Mouse (Mus musculus): ENCODE measurements around the gene Nipa1. TPM values are rescaled to one million over a fixed set of nuclear protein-coding genes. Genes with fewer than 3 reads are reported as not detected.

Nipa1 gene
- polyA plus RNA-seq, 1 experiment from 2014 or later = 9.5 TPM

DNA sequence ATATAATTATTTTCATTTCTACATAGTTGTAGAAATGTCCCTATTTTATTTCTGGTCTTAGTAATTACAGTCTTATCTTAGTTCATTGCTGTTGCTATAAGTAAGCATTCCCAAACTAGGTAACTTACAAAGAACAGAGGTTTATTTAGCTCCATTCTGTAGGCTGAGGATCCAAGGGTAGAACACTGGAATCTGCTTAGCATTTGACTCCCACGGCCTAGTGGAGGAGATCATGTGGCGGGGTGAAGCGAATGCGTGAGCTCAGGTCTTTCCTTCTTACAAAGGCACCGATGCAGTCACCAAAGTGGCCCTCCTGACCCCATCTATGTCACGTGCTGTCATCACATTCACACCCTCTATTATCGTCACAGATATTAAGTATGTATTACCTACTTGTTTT lies 27.9 kb downstream of the Nipa1 start:
- Histone ChIP-seq H3K27ac (no peak overlapping the region), H3K9ac (no peak overlapping the region), H3K36me3 (peaks cover 6% of the 10 kb centered on the region; the same call in 1 of the 2 replicates), H3K4me2 (replicated peaks) (no peak overlapping the region), H3K27me3 (no peaks in the 10 kb centered on the region), H3K9me3 (no peaks in the 10 kb centered on the region), H3K4me3 (no peak overlapping the region), H3K4me1 (no peaks in the 10 kb centered on the region)
- WGBS = 93% methylated on average over 7 of the region's 7 CpGs
- no peak for ATAC-seq (ENCODE audit: low FRiP score, low read depth)

DNA sequence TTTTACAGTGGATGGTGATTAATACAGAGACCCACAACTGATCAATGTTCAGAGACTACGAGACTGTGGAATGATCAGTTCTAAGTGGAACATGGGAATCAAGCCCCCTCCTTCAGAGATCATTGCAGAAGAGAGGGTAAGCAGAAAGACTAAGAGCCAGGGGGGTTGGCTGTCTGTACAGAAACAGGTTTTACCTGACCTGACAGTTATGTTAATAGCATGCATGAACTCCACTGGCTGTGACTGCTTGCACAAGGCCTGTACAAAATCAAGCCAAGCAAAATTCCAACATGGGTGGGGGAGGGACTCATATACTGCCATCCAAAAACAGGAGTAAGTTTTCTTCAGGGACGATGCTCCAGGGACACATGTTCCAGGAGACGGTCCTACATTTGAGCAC lies 28.6 kb downstream of the Nipa1 start:
- Histone ChIP-seq H3K9me3 (no peaks in the 10 kb centered on the region), H3K4me1 (no peaks in the 10 kb centered on the region), H3K9ac (no peak overlapping the region), H3K4me3 (no peak overlapping the region), H3K27me3 (no peaks in the 10 kb centered on the region), H3K36me3 (peaks cover 6% of the 10 kb centered on the region; the same call in 1 of the 2 replicates), H3K4me2 (replicated peaks) (no peak overlapping the region), H3K27ac (no peak overlapping the region)
- WGBS = 92% methylated on average over 3 of the region's 3 CpGs
- no peak for ATAC-seq (ENCODE audit: low FRiP score, low read depth)

DNA sequence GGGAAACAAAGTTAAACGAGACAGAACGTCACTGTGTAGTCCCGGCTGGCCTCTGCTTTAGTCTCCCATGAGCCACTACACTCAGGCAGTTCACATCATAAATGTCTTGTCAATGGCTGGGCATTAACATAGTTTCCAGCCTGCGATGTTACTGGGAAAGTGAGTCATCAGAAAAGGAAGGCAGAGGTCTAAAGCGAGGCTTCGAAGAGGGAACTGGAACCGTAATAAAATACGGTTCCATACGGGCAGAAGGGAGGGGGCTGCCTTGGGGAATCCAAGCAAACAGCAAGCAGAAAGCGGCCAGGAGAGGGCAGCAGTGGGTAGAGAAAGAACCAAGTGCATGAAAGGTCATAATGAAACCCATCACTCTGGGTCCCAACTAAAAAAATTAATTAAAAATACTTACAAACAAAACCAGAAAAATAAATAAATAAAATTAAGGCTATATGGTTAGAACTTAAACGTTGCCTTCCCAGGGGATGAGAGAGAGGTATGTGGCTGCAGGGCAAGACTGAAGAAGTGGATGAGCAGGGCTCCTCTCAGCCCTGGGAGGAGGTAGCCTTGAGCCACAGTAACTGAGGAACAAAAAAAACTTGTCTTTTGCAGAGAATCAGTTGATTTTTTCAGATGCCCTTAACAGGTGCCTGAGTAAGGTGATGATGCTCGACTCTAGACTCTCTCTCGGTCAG lies 33.1 kb downstream of the Nipa1 start:
- peak; percentile 75; the same call in 1 of the 2 replicates for ATAC-seq (ENCODE audit: low FRiP score, low read depth)
- Histone ChIP-seq H3K36me3 (peaks cover 15% of the 10 kb centered on the region), H3K4me1 (no peaks in the 10 kb centered on the region), H3K9me3 (no peaks in the 10 kb centered on the region), H3K4me3 (peak overlapping the region; percentile 8; the same call in 1 of the 2 replicates), H3K4me2 (replicated peaks) (peak overlapping the region; percentile 47), H3K27ac (no peak overlapping the region), H3K27me3 (no peaks in the 10 kb centered on the region), H3K9ac (no peak overlapping the region)
- 29% methylated on average over 13 of the region's 13 CpGs for WGBS

DNA sequence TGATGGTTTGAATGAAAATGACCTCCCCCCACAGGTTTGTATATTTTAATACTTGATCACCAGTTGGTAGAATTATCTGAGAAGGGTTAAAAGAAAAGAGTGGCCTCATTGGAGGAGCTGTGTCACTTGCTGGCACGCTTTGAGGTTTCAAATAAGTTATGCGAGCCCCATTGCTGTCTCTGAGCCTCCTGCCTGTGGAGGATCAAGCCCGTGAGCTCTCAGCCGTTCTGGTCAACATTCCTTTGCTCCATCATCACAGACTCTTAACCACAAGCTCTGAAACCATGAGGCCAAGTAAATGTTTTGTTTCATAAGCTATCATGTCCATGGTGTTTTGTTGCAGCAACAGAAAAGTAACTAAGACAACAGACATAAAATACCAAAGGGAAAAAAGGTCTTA lies 35.0 kb downstream of the Nipa1 start:
- no peak overlapping the region for H3K9ac ChIP-seq
- no peak overlapping the region for H3K27ac ChIP-seq
- WGBS = 82% methylated on average over 4 of the region's 4 CpGs
- ATAC-seq (ENCODE audit: low FRiP score, low read depth) = no peak
- no peaks in the 10 kb centered on the region for H3K27me3 ChIP-seq
- H3K4me1 ChIP-seq = no peaks in the 10 kb centered on the region
- H3K9me3 ChIP-seq = no peaks in the 10 kb centered on the region
- H3K4me3 ChIP-seq = no peak overlapping the region
- no peak overlapping the region for H3K4me2 ChIP-seq (replicated peaks)
- peaks cover 28% of the 10 kb centered on the region for H3K36me3 ChIP-seq

DNA sequence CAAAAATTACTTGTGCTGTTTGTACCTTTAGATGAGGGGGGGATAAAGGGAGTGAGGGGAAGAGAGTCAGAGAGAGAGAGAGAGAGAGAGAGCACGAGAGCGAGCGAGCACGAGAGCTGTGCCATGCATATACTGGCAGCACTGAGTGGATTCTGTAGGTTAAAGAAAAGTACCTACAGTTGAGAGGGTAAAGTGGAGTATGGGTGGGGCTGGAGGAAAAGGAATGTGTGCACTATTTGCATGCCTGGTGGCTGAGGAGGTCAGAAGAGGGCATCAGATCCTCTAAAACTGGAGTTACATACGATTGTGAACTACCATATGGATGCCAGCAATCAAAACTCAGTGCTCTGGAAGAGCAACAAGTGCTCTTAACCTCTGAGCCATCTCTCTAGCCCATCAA lies 36.6 kb downstream of the Nipa1 start:
- no peak for ATAC-seq (ENCODE audit: low FRiP score, low read depth)
- 87% methylated on average over 5 of the region's 5 CpGs for WGBS
- Histone ChIP-seq H3K4me2 (replicated peaks) (no peak overlapping the region), H3K4me3 (no peak overlapping the region), H3K9ac (no peak overlapping the region), H3K27ac (no peak overlapping the region), H3K9me3 (no peaks in the 10 kb centered on the region), H3K4me1 (no peaks in the 10 kb centered on the region), H3K36me3 (peaks cover 36% of the 10 kb centered on the region), H3K27me3 (no peaks in the 10 kb centered on the region)

DNA sequence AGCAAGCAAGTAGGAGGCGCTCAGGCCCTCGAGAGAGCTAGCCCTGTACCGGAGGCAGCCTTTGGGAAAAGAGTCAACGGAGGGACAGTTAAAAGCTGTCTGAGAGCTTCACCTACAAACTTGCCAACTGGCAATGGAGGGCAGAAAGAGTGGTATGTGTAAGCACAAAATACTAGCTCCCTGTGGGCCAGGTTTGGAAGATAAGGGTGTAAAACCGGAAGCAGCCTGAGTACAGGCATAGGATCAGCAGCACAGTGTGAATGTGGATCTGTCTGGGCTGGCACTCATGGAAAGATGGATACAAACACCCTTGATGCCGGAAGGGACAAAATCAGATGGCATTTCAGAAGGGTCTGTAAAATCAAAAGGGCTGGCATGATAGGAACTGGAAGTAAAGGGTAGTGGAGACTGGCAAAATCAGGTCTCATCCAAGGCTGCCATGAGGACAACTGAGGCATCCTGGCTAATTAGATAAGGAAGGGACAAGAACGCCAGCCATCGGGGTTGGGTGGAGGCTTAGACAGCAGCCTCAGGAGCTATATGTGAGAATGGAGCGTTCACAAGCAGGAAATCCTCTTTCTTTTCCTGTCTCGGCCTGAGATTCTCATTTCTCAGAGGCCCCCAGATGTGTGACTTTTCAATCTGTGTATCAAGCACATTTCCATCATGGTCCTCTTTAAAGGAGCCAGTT lies 37.6 kb downstream of the Nipa1 start:
- Histone ChIP-seq H3K27me3 (no peaks in the 10 kb centered on the region), H3K36me3 (peaks cover 30% of the 10 kb centered on the region), H3K4me1 (no peaks in the 10 kb centered on the region), H3K4me2 (replicated peaks) (no peak overlapping the region), H3K9me3 (no peaks in the 10 kb centered on the region), H3K4me3 (no peak overlapping the region), H3K27ac (no peak overlapping the region), H3K9ac (no peak overlapping the region)
- WGBS = 88% methylated on average over 10 of the region's 10 CpGs
- ATAC-seq (ENCODE audit: low FRiP score, low read depth) = no peak

DNA sequence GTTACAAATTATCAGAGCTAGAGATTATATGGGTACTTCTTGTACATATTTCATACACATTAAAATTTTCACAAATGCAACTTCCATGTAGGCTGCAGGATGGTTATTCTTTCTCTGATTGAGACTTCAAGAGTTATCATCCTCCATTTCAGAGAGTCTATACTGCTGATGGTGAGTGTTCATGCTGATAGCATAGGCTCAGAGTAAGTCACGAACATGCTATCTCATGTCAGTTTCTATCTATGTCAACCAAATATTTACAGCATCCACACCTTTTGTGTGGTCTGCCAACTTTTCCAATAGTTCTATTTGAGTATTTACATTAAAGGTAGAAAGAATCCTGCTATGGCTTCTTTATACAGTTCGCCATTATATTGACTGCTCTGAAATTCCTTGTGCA lies 38.2 kb downstream of the Nipa1 start:
- Histone ChIP-seq H3K27me3 (no peaks in the 10 kb centered on the region), H3K9me3 (no peaks in the 10 kb centered on the region), H3K4me1 (no peaks in the 10 kb centered on the region), H3K4me2 (replicated peaks) (no peak overlapping the region), H3K36me3 (peaks cover 30% of the 10 kb centered on the region), H3K4me3 (no peak overlapping the region), H3K9ac (no peak overlapping the region), H3K27ac (no peak overlapping the region)
- ATAC-seq (ENCODE audit: low FRiP score, low read depth) = no peak
- 95% methylated on average over 2 of the region's 2 CpGs for WGBS

DNA sequence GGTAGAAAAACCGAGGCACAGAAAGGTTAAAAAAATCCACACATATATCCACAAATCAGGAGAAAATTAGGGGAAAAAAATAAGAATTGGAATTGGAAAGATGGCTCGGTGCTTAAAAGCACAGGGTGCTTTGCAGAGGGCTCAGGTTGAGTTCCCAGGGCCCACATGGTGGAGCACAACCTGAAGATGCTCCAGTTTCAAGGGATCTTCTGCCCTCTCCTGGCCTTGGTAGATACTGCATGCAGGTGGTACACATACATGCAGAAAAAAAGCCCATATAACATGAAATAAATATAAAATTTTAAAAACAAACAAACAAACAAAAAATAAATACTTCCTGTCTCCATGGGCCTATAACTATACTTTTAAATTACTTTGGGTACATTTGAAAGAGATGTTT lies 45.3 kb downstream of the Nipa1 start:
- H3K4me3 ChIP-seq = no peak overlapping the region
- WGBS = 93% methylated on average over 2 of the region's 2 CpGs
- ATAC-seq (ENCODE audit: low FRiP score, low read depth) = no peak

DNA sequence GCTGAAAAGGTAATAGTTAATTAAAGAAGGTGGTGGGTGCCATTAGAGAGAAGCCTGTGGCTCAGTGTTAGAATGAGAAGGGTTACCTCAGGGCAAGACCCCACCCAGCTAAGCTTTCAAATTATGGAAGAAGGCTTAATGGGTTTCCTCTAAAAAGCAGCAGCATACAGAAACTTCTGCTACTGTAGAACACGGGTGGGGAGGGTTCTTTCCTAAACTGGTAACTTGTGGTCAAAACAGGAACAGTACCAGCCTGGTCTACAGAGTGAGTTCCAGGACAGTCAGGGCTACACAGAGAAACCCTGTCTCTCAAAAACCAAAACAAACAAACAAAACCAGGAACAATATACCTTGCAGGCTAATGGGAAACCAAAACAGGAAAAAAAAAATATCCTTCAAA lies 50.3 kb downstream of the Nipa1 start:
- WGBS = 70% methylated on average over 1 of the region's 1 CpGs

More for the DNA sequence above, 45.3 kb downstream of the Nipa1 start:
- Histone ChIP-seq H3K36me3 (peaks cover 9% of the 10 kb centered on the region), H3K27me3 (no peaks in the 10 kb centered on the region), H3K9ac (no peak overlapping the region), H3K9me3 (no peaks in the 10 kb centered on the region), H3K4me2 (replicated peaks) (no peak overlapping the region), H3K27ac (no peak overlapping the region), H3K4me1 (no peaks in the 10 kb centered on the region)

DNA sequence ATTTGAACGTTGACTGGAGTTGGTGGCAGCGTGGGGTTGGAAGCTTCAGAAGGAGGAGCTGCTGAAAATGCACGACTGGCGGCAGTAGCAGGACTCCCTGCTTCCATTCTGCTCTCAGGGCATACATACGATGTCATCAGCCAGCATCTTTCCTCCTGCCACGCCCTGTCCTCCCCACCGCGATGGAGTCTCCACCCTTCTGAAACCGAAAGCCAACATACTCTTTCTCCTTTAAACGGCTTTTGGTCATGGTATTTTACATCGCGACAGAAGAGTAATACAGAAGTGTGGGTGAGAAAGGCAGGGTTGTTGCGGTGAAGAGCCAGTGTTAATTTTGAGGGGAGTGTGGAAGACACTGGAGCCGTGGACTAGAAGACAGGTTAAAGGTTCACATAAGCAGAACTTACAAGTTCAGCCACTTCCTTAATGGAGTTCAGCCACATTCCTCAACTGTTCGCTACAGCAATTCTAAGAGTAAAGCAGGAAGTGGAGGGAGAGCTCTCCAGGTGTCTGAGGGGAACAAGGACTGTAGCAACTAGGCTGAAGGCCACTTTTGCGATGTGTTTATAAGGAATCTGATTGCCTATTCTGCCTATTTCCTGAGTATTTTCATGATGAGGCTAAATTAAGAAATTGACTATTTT lies 51.4 kb downstream of the Nipa1 start:
- 0 out of 2 replicates have a peak, but pooled peaks have one; percentile 25 for ATAC-seq (ENCODE audit: low FRiP score, low read depth)
- Histone ChIP-seq H3K4me2 (replicated peaks) (peak overlapping the region; percentile 54), H3K27me3 (no peaks in the 10 kb centered on the region), H3K9ac (peak overlapping the region; percentile 54; the same call in 1 of the 2 replicates), H3K4me1 (peaks cover 16% of the 10 kb centered on the region), H3K36me3 (no peaks in the 10 kb centered on the region), H3K9me3 (no peaks in the 10 kb centered on the region), H3K27ac (no peak overlapping the region), H3K4me3 (peak overlapping the region; percentile 26)
- 38% methylated on average over 16 of the region's 16 CpGs for WGBS

More for the DNA sequence above, 50.3 kb downstream of the Nipa1 start:
- Histone ChIP-seq H3K27me3 (no peaks in the 10 kb centered on the region), H3K36me3 (0 out of 2 replicates have a peak, but pooled peaks cover 4% of the 10 kb centered on the region), H3K27ac (no peak overlapping the region), H3K4me1 (peaks cover 16% of the 10 kb centered on the region), H3K9ac (no peak overlapping the region), H3K9me3 (no peaks in the 10 kb centered on the region), H3K4me3 (no peak overlapping the region), H3K4me2 (replicated peaks) (no peak overlapping the region)
- no peak for ATAC-seq (ENCODE audit: low FRiP score, low read depth)

DNA sequence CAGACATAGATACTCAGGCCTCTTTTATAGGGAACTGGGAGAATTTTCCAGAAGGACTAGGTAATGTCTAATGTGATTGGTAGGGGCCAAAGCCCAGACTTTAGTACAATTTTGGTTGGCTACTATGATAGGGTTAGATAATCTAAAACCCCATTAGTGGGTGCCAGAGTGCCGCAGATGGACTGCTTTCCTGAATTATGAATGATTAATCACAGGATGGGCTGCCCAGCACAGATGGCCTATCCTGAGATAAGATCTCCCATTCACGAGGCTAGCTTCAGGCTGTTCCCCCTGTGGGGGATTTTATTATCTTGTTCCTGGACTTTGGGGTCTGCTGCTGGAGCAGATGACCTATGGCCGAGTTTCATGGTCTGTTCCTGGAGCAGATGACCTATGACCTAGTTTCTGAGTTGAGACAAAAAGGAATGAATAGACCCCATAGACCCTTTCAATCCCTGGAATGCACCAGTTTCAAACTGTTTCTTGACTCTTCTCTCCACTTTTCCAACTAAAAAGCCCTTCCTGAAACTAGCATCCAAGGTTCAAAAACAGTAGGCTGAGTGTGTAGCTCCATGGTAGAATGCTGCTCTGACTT lies 52.8 kb downstream of the Nipa1 start:
- Histone ChIP-seq H3K36me3 (no peaks in the 10 kb centered on the region), H3K9me3 (no peaks in the 10 kb centered on the region), H3K4me2 (replicated peaks) (no peak overlapping the region), H3K4me3 (no peak overlapping the region), H3K27ac (no peak overlapping the region), H3K4me1 (peaks cover 21% of the 10 kb centered on the region), H3K9ac (no peak overlapping the region), H3K27me3 (no peaks in the 10 kb centered on the region)
- no peak for ATAC-seq (ENCODE audit: low FRiP score, low read depth)
- 34% methylated on average over 3 of the region's 3 CpGs for WGBS
